1 mouse cellular context compared by ENCODE assay signal in the genomic region with DNA sequence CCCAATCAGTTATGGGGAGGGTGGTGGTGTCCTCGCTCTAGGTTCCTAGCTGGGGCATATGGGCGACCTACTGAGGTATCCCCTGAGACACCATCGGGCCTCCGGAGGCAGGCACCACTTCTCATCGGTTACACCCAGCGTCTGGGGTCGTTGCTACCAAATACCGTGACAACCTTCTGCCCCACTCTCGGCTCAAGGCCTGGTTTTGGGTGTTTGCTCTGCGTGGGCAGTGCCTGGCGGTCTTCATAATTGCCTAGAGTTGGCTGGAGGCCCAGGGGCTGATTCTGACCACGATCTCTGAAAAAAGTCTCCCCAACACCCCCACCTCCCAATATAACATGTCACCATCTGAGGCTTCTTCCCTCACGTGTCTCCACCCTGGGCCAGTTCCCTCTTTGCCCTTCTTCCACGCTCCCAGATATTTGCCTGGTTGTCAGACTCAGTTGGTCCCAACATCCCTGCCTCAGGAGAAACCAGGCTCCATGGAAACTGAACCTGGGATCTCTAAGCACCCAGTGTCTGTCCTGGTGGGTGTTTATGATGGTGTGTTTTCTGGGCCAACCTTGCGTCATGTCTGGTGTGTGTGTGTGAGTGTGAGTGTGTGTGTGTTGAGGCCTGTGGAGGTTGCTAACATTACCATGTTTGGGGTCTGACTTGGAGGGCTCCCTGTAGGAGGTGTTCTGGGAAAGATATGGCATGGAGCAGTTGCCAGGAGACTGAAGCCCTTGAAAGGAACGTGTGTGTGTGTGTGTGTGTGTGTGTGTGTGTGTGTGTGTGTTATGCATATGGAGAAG.
TF ChIP-seq lines count a peak whose summit lies in the region.

No protein-coding gene starts in this region.

TF ChIP-seq in CH12.LX, 34 proteins besides CTCF, POLR2A, EP300 and RAD21:
- TF ChIP-seq ETS1 (conservative IDR thresholded peaks at IDR 0.05; ENCODE audit: low read depth, low read length) = no peak
- TF ChIP-seq BHLHE40 (IDR thresholded peaks at IDR 0.05; ENCODE audit: low read depth, low read length) = peak; percentile 44; the same call in 1 of the 2 replicates
- TF ChIP-seq JUN (IDR thresholded peaks at IDR 0.05; ENCODE audit: insufficient read depth, low read depth, low read length) = no peak
TF ChIP-seq in CH12.LX: peak in this region for 1.
